Comparison of ENCODE assay signal across 22 mouse cellular contexts in genomic region chr19:55924800-55925199, GRCm38 (mm10).
DNase-seq lines count a peak whose midpoint lies in the region; ATAC-seq and TF ChIP-seq lines count a peak whose summit lies in the region.
"Had no signal": no experiment of that assay in that cellular context is flagged by ENCODE, and none has a peak within 500 bp of the region (broad histone marks: within the 10 kb centered on the region; RNA-seq: fewer than 3 reads in every experiment).

No protein-coding gene starts in this region.

- TF ChIP-seq POLR2A in MEL (IDR thresholded peaks at IDR 0.05; ENCODE audit: control insufficient read depth in 1 of 2, insufficient read depth in 1 of 2, low read depth in 1 of 2, low read length in 2 of 2, poor library complexity in 1 of 2) = no peak; a peak in 1 of 4 replicates

- peak overlapping the region; percentile 38; the same call in 1 of the 2 replicates for H3K4me2 ChIP-seq in liver, embryonic 12.5 days
- peak overlapping the region; percentile 41 for H3K4me2 ChIP-seq in liver, embryonic 16.5 days (ENCODE audit: low read depth, low read length)
- H3K4me2 ChIP-seq: embryonic facial prominence, embryonic 15.5 days; forebrain, embryonic 13.5 days; heart, embryonic 13.5 days; hindbrain, embryonic 15.5 days had no signal

- H3K4me3 ChIP-seq in erythroblast, embryonic 14.5 days (replicated peaks) = peak overlapping the region; percentile 9
- peak overlapping the region; percentile 26 to 51 for H3K4me3 ChIP-seq in MEL (ENCODE audit: control insufficient read depth in 1 of 2, insufficient read depth in 1 of 2, low read depth in 2 of 2, low read length in 2 of 2)
- H3K4me3 ChIP-seq in liver, embryonic 12.5 days = no peak overlapping the region
- no peak overlapping the region for H3K4me3 ChIP-seq in liver, embryonic 16.5 days (ENCODE audit: low read depth, low read length)
- H3K4me3 ChIP-seq: embryonic facial prominence, embryonic 15.5 days; forebrain, embryonic 13.5 days; heart, embryonic 13.5 days; hindbrain, embryonic 15.5 days had no signal

- no peaks in the 10 kb centered on the region for H3K9me3 ChIP-seq in erythroblast, embryonic 14.5 days (ENCODE audit: control insufficient read depth, low read length)
- no peaks in the 10 kb centered on the region for H3K9me3 ChIP-seq in MEL (replicated peaks; ENCODE audit: insufficient read depth, low read length)
- no peaks in the 10 kb centered on the region for H3K9me3 ChIP-seq in liver, embryonic 12.5 days (replicated peaks)
- no peaks in the 10 kb centered on the region for H3K9me3 ChIP-seq in liver, embryonic 16.5 days (replicated peaks; ENCODE audit: control insufficient read depth, low read length)
- H3K9me3 ChIP-seq: embryonic facial prominence, embryonic 15.5 days; forebrain, embryonic 13.5 days; heart, embryonic 13.5 days; hindbrain, embryonic 15.5 days had no signal

- no peak for TF ChIP-seq RAD21 in MEL (IDR thresholded peaks at IDR 0.05; ENCODE audit: low read depth, low read length)

- H3K79me2 ChIP-seq in MEL (ENCODE audit: control insufficient read depth, insufficient read depth, low read length, poor library complexity) = peaks cover 12% of the 10 kb centered on the region

- peak overlapping the region; percentile 84 for H3K9ac ChIP-seq in MEL (ENCODE audit: control insufficient read depth, low read depth, low read length, poor library complexity, severe bottlenecking)
- H3K9ac ChIP-seq in liver, embryonic 12.5 days = peak overlapping the region; percentile 62
- H3K9ac ChIP-seq in liver, embryonic 16.5 days (ENCODE audit: low read depth, low read length) = peak overlapping the region; percentile 48
- H3K9ac ChIP-seq: embryonic facial prominence, embryonic 15.5 days; forebrain, embryonic 13.5 days; forebrain, postnatal 0 days; heart, embryonic 13.5 days; hindbrain, embryonic 15.5 days had no signal

- 52% methylated on average over 4 of the region's 4 CpGs for WGBS in liver, embryonic 12.5 days (ENCODE audit: insufficient replicate concordance)
- WGBS in liver, embryonic 16.5 days (ENCODE audit: insufficient replicate concordance) = 46% methylated on average over 4 of the region's 4 CpGs

- TF ChIP-seq CTCF in MEL (IDR thresholded peaks at IDR 0.05 in 2 of 3, conservative IDR thresholded peaks at IDR 0.05 in 1 of 3; ENCODE audit: control insufficient read depth in 1 of 3, insufficient read depth in 1 of 3, low read depth in 2 of 3, low read length in 3 of 3, poor library complexity in 1 of 3, severe bottlenecking in 1 of 3) = no peak

- H3K27me3 ChIP-seq in erythroblast, embryonic 14.5 days (ENCODE audit: control insufficient read depth) = no peaks in the 10 kb centered on the region
- no peaks in the 10 kb centered on the region for H3K27me3 ChIP-seq in MEL (ENCODE audit: control insufficient read depth in 1 of 2, insufficient read depth in 2 of 2, low read length in 2 of 2)
- no peaks in the 10 kb centered on the region for H3K27me3 ChIP-seq in liver, embryonic 12.5 days (replicated peaks)
- no peaks in the 10 kb centered on the region for H3K27me3 ChIP-seq in liver, embryonic 16.5 days (ENCODE audit: control insufficient read depth, insufficient read depth, low read depth, low read length)
- H3K27me3 ChIP-seq: embryonic facial prominence, embryonic 15.5 days; heart, embryonic 13.5 days; hindbrain, embryonic 15.5 days; Patski had no signal

- DNase-seq in MEL (ENCODE audit: low read depth, low spot score) = peak; percentile 76
- DNase-seq in frontal cortex, adult 2 months (ENCODE audit: extremely low spot score in 1 of 2, low spot score in 1 of 2) = no peak
- DNase-seq: adrenal gland, adult 2 months; adrenal gland, postnatal 25 days; B cell, adult 2 months; cerebellum, adult 2 months; cerebellum, postnatal 10 days; forebrain, postnatal 0 days; gastrocnemius, postnatal 36 days; heart, adult 11 months had no signal

- TF ChIP-seq EP300 in MEL (IDR thresholded peaks at IDR 0.05; ENCODE audit: low read depth in 1 of 2, low read length in 2 of 2) = peak; percentile 77 to 80

- peaks cover 51% of the 10 kb centered on the region for H3K36me3 ChIP-seq in erythroblast, embryonic 14.5 days (ENCODE audit: control insufficient read depth)
- H3K36me3 ChIP-seq in MEL (ENCODE audit: control insufficient read depth in 1 of 2, insufficient read depth in 2 of 2, low read length in 2 of 2) = peaks cover 0 to 25% of the 10 kb centered on the region in 2 experiments; a peak in 2 of 4 replicates
- H3K36me3 ChIP-seq in liver, embryonic 12.5 days = peaks cover 46% of the 10 kb centered on the region
- H3K36me3 ChIP-seq in liver, embryonic 16.5 days (ENCODE audit: control insufficient read depth, insufficient read depth) = peaks cover 3% of the 10 kb centered on the region; the same call in 1 of the 2 replicates
- H3K36me3 ChIP-seq: G1E; hindbrain, embryonic 15.5 days had no signal

- H3K27ac ChIP-seq in MEL (ENCODE audit: control insufficient read depth, low read depth, low read length) = peak overlapping the region; percentile 99
- peak overlapping the region; percentile 78 for H3K27ac ChIP-seq in liver, embryonic 12.5 days
- H3K27ac ChIP-seq in liver, embryonic 16.5 days (ENCODE audit: low read length) = peak overlapping the region; percentile 85
- H3K27ac ChIP-seq: embryonic facial prominence, embryonic 15.5 days; forebrain, embryonic 13.5 days; heart, embryonic 13.5 days; hindbrain, embryonic 15.5 days had no signal

- no peak for ATAC-seq in erythroblast, adult 5-6 weeks (replicated peaks; ENCODE audit: low FRiP score, poor library complexity, severe bottlenecking)
- ATAC-seq in liver, embryonic 12.5 days = no peak
- no peak for ATAC-seq in liver, embryonic 16.5 days (ENCODE audit: low read depth)
- ATAC-seq in megakaryocyte-erythroid progenitor cell, adult 5-6 weeks (replicated peaks; ENCODE audit: low FRiP score, low TSS enrichment, poor library complexity, severe bottlenecking) = no peak
- ATAC-seq: CD4-positive, CD25-positive, alpha-beta regulatory T cell, adult 4 months; Patski had no signal

- peaks cover 79% of the 10 kb centered on the region for H3K4me1 ChIP-seq in erythroblast, embryonic 14.5 days (ENCODE audit: control insufficient read depth)
- H3K4me1 ChIP-seq in MEL (ENCODE audit: control insufficient read depth in 1 of 2, insufficient read depth in 2 of 2, low read length in 2 of 2) = peaks cover 17 to 33% of the 10 kb centered on the region in 2 experiments
- peaks cover 62% of the 10 kb centered on the region for H3K4me1 ChIP-seq in liver, embryonic 12.5 days
- H3K4me1 ChIP-seq in liver, embryonic 16.5 days (ENCODE audit: control insufficient read depth, low read depth, low read length) = peaks cover 40% of the 10 kb centered on the region
- H3K4me1 ChIP-seq: embryonic facial prominence, embryonic 15.5 days; hindbrain, embryonic 15.5 days had no signal

TF ChIP-seq in MEL, 35 proteins besides CTCF, POLR2A, EP300 and RAD21:
- TF ChIP-seq USF1 (IDR thresholded peaks at IDR 0.05; ENCODE audit: low read depth, low read length) (no peak), ZNF384 (IDR thresholded peaks at IDR 0.05; ENCODE audit: low read depth, low read length) (peak; percentile 92), MEF2A (IDR thresholded peaks at IDR 0.05; ENCODE audit: extremely low read depth, insufficient replicate concordance, low read depth, low read length, poor library complexity, severe bottlenecking) (no peak), TBP (IDR thresholded peaks at IDR 0.05; ENCODE audit: low read depth, low read length) (peak; percentile 76; the same call in 1 of the 2 replicates), MXI1 (IDR thresholded peaks at IDR 0.05; ENCODE audit: low read depth, low read length) (no peak; the same call in 1 of the 2 replicates), ZC3H11A (IDR thresholded peaks at IDR 0.05; ENCODE audit: low read depth, low read length) (no peak), ETS1 (IDR thresholded peaks at IDR 0.05; ENCODE audit: low read depth, low read length) (peak; percentile 65; the same call in 1 of the 2 replicates), MYC (IDR thresholded peaks at IDR 0.05; ENCODE audit: low read depth, low read length) (peak; percentile 41; the same call in 1 of the 2 replicates), GATA1 (IDR thresholded peaks at IDR 0.05; ENCODE audit: low read depth, low read length) (peak; percentile 81; the same call in 1 of the 2 replicates), MYB (IDR thresholded peaks at IDR 0.05; ENCODE audit: low read depth, low read length) (no peak), GABPA (IDR thresholded peaks at IDR 0.05; ENCODE audit: low read depth, low read length) (no peak), MAZ (IDR thresholded peaks at IDR 0.05; ENCODE audit: low read depth, low read length) (no peak), SMC3 (IDR thresholded peaks at IDR 0.05; ENCODE audit: low read depth, low read length) (no peak), POLR2AphosphoS5 (IDR thresholded peaks at IDR 0.05; ENCODE audit: borderline replicate concordance, low read depth, low read length) (no peak), RCOR1 (IDR thresholded peaks at IDR 0.05; ENCODE audit: low read depth, low read length) (peak; percentile 64), ZKSCAN1 (IDR thresholded peaks at IDR 0.05; ENCODE audit: low read depth, low read length) (peak; percentile 95)

Comparison
In these comparisons a context has a peak if more than half of its experiments do, and no peak if none do; other contexts are left out.
1. H3K4me3 ChIP-seq: peak in erythroblast, embryonic 14.5 days (single experiment) and MEL (2 of 2); none in liver, embryonic 12.5 days (single experiment) and liver, embryonic 16.5 days (single experiment).
2. Peak in every context shown above with its lines, with median percentiles within 50 percentile points of each other: H3K27ac ChIP-seq and H3K9ac ChIP-seq.